Mouse (Mus musculus) neural tube, embryonic 14.5 days (tissue): ENCODE data around the gene Tmem190. TPM values are rescaled to one million over a fixed set of nuclear protein-coding genes. Genes with fewer than 3 reads are reported as not detected.

Experiments used
- ATAC-seq: fragments of 200-750 bp; cut with Nextera tagmentation; 2 replicates; pipeline ENCODE4 v1.8.0; 2017; ENCODE audit warnings: low read depth, mild to moderate bottlenecking, moderate TSS enrichment, moderate library complexity
- H3K27ac ChIP-seq: fragments of 300-500 bp; sonication (generic); 2 replicates; pipeline ENCODE4 v1.5.1; 2014; ENCODE audit warnings: low read depth, mild to moderate bottlenecking, control low read depth, low read length, moderate library complexity, mixed read lengths
- H3K27me3 ChIP-seq: fragments of 300-500 bp; sonication (generic); 2 replicates; pipeline ENCODE4 v1.6.1; 2014; ENCODE audit warnings: low read length; ENCODE audit not compliant: control insufficient read depth, insufficient read depth
- H3K36me3 ChIP-seq: fragments of 300-500 bp; sonication (generic); 2 replicates; pipeline ENCODE4 v1.6.1; 2014; ENCODE audit warnings: low read length, mixed read lengths; ENCODE audit not compliant: control insufficient read depth, insufficient read depth
- H3K4me1 ChIP-seq: fragments of 300-500 bp; sonication (generic); 2 replicates; pipeline ENCODE4 v1.6.1; 2014; ENCODE audit warnings: low read length; ENCODE audit not compliant: control insufficient read depth, insufficient read depth
- H3K4me2 ChIP-seq: fragments of 300-500 bp; sonication (generic); 2 replicates; pipeline ENCODE4 v1.6.1; 2014; ENCODE audit warnings: mild to moderate bottlenecking, low read depth, low read length, control low read depth
- H3K4me3 ChIP-seq: fragments of 300-500 bp; sonication (generic); 2 replicates; pipeline ENCODE4 v1.5.1; 2014; ENCODE audit warnings: low read depth, low read length, control low read depth, mixed read lengths
- H3K9ac ChIP-seq: fragments of 300-500 bp; sonication (generic); replicated peaks from 2 replicates; pipeline ENCODE4 v1.6.1; 2014; ENCODE audit warnings: low read depth, mild to moderate bottlenecking, control low read depth, low read length, mixed read lengths
- H3K9me3 ChIP-seq: fragments of 300-500 bp; sonication (generic); 2 replicates; pipeline ENCODE4 v1.6.1; 2016; ENCODE audit warnings: low read length; ENCODE audit not compliant: control insufficient read depth
- WGBS: fragments of 180-500 bp; shearing (Covaris S2); extraction: QIAGEN DNeasy Blood & Tissue Kit; methylation state at CpG from one replicate; pipeline ENCODE4 v1.1.7; 2014; 5-methylcytosine and 5-hydroxymethylcytosine counted together
- polyA plus RNA-seq: library from polyadenylated mRNA; unstranded; fragments of >200 nt; fragmentation: Nextera tagmentation; extraction: Ambion mirVana; gene quantifications from 2 replicates; pipeline ENCODE4 v1.2.1, GENCODE M21; 2014

Gene Tmem190
- polyA plus RNA-seq, 1 experiment from 2014 or later: 0.46 TPM

DNA sequence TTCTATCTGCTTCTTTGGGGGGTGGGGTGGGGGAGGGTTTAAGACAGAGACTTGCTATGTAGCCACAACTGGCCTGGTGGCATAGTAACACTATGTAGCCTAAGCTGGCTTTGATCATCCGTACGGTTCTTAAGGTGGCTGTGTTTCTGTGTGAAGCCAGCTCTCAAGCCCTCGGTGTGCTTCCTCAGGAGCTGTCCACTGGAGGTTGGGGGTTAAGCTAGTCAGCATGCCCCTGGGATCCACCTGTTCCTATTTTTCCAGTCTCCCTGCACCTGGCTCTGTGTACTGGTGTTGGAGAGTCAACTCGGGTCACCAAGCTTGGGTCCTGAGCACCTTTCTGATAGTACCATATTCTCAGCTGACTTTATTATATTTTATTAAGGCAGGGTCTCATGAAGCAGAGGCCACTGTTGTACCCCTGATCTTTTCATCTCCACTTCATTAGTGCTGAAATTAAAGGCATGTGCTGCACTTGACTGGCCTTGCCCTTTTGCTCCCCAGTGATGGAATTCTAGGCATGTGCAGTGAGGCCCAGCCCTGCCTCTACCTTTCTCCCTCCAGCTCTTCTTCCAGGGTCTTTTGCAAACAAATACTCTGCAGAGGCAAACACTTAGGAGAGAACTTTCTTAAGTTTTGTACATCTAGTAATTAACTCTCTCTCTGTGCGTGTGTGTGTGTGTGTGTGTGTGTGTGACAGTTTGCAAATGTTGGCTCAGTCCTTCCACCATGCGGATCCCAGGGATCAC, 39.6 kb downstream of the Tmem190 start:
- H3K36me3 ChIP-seq: no peaks in the 10 kb centered on the region
- no peak overlapping the region for H3K27ac ChIP-seq
- H3K27me3 ChIP-seq: no peaks in the 10 kb centered on the region
- ATAC-seq: no peak
- WGBS: 80% methylated on average over 6 of the region's 6 CpGs
- H3K4me3 ChIP-seq: no peak overlapping the region
- H3K4me2 ChIP-seq: no peak overlapping the region
- no peaks in the 10 kb centered on the region for H3K4me1 ChIP-seq
- H3K9me3 ChIP-seq: no peaks in the 10 kb centered on the region
- H3K9ac ChIP-seq: no peak overlapping the region

GRCm38 (mm10) chr7:4825365-4825764, 42.6 kb downstream of the Tmem190 start:
- H3K9ac ChIP-seq: no peak overlapping the region
- no peaks in the 10 kb centered on the region for H3K9me3 ChIP-seq
- no peak overlapping the region for H3K4me2 ChIP-seq
- H3K27ac ChIP-seq: no peak overlapping the region
- H3K4me1 ChIP-seq: no peaks in the 10 kb centered on the region
- H3K4me3 ChIP-seq: no peak overlapping the region
- H3K36me3 ChIP-seq: peaks cover 13% of the 10 kb centered on the region
- ATAC-seq: no peak
- no peaks in the 10 kb centered on the region for H3K27me3 ChIP-seq
- 45% methylated on average over 4 of the region's 4 CpGs for WGBS

DNA sequence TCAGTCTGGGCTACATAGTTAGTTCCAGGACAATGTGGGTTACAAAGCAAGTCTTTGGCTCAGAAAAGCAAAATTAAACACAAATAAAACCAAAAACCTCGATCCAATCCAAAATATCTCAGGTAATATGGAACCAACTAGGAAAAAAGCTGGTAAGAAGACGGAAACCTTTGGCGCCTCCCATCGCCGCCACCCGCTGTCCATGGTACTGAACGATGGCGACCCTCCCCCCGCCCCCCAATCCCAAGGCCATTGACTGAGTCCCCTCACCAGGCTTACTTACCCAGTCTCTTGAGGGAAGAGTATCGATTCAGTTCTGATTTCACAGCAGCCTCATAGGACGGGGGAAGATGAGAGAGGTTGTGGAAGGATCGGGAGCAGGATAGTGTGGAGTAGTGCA, 47.7 kb downstream of the Tmem190 start:
- Histone ChIP-seq H3K4me3 (no peak overlapping the region), H3K27me3 (peaks cover 3% of the 10 kb centered on the region; the same call in 1 of the 2 replicates), H3K4me1 (0 out of 2 replicates have a peak, but pooled peaks cover 3% of the 10 kb centered on the region), H3K36me3 (peaks cover 13% of the 10 kb centered on the region), H3K4me2 (no peak overlapping the region), H3K9ac (no peak overlapping the region), H3K9me3 (no peaks in the 10 kb centered on the region), H3K27ac (no peak overlapping the region)
- 6% methylated on average over 12 of the region's 12 CpGs for WGBS
- ATAC-seq: no peak

Other genes with a start within 250 kb of the Tmem190 start
- gene Syt5, start 235.4 kb upstream of the Tmem190 start, polyA plus RNA-seq: 71.5 and 79.9 TPM in 2 replicates
- 0.20 and 0.22 TPM in 2 replicates for gene Ptprh, start 178.9 kb upstream of the Tmem190 start, polyA plus RNA-seq
- 3.3 and 3.4 TPM in 2 replicates for gene Tmem86b, start 151.5 kb upstream of the Tmem190 start, polyA plus RNA-seq
- gene Ppp6r1, start 123.9 kb upstream of the Tmem190 start, polyA plus RNA-seq: 6.1 and 10.9 TPM in 2 replicates
- 141 and 143 TPM in 2 replicates for gene Hspbp1, start 97.9 kb upstream of the Tmem190 start, polyA plus RNA-seq
- 10.1 and 12.9 TPM in 2 replicates for gene Brsk1, start 92.3 kb upstream of the Tmem190 start, polyA plus RNA-seq
- 0.19 TPM in 2 replicates for gene Tmem150b, start 57.7 kb upstream of the Tmem190 start, polyA plus RNA-seq
- 50.9 and 64.8 TPM in 2 replicates for gene Kmt5c, start 42.8 kb upstream of the Tmem190 start, polyA plus RNA-seq
- gene Cox6b2, start 29.8 kb upstream of the Tmem190 start, polyA plus RNA-seq: 10.8 and 17.7 TPM in 2 replicates
- gene Fam71e2, start 11.6 kb upstream of the Tmem190 start, polyA plus RNA-seq: 0.13 TPM in 1 of 2 replicates, not detected in the other
- gene Il11, start 78 bp upstream of the Tmem190 start, polyA plus RNA-seq: 0.44 and 0.48 TPM in 2 replicates
- 3.5 and 3.6 TPM in 2 replicates for gene Tmem238, start 6.7 kb downstream of the Tmem190 start, polyA plus RNA-seq
- gene Rpl28, start 9.9 kb downstream of the Tmem190 start, polyA plus RNA-seq: 154 and 173 TPM in 2 replicates
- 249 and 263 TPM in 2 replicates for gene Ube2s, start 29.7 kb downstream of the Tmem190 start, polyA plus RNA-seq
- gene Shisa7, start 61.8 kb downstream of the Tmem190 start, polyA plus RNA-seq: 16.8 and 18.7 TPM in 2 replicates
- 3.2 and 3.9 TPM in 2 replicates for gene Isoc2b, start 87.3 kb downstream of the Tmem190 start, polyA plus RNA-seq
- gene Isoc2a, start 94.2 kb downstream of the Tmem190 start, polyA plus RNA-seq: 0.58 and 0.76 TPM in 2 replicates
- 0.37 and 0.41 TPM in 2 replicates for gene Gm36210, start 123.6 kb downstream of the Tmem190 start, polyA plus RNA-seq
- gene Zfp628, start 132.3 kb downstream of the Tmem190 start, polyA plus RNA-seq: 2.8 and 3.7 TPM in 2 replicates
- gene Nat14, start 139.1 kb downstream of the Tmem190 start, polyA plus RNA-seq: 24.4 and 27.9 TPM in 2 replicates
- 0.40 and 1.3 TPM in 2 replicates for gene Ssc5d, start 142.8 kb downstream of the Tmem190 start, polyA plus RNA-seq
- not detected in 2 replicates for gene Sbk2, start 181.5 kb downstream of the Tmem190 start, polyA plus RNA-seq
- 0.52 and 0.75 TPM in 2 replicates for gene Sbk3, start 188.2 kb downstream of the Tmem190 start, polyA plus RNA-seq
- 55.6 and 67.7 TPM in 2 replicates for gene Zfp579, start 213.2 kb downstream of the Tmem190 start, polyA plus RNA-seq
- 5.9 and 7.9 TPM in 2 replicates for gene Zfp524, start 231.5 kb downstream of the Tmem190 start, polyA plus RNA-seq
- gene Fiz1, start 231.8 kb downstream of the Tmem190 start, polyA plus RNA-seq: 27.2 and 30.4 TPM in 2 replicates
- gene Gm44973, start 232.6 kb downstream of the Tmem190 start, polyA plus RNA-seq: 2.6 and 2.7 TPM in 2 replicates
- gene Zfp865, start 237.4 kb downstream of the Tmem190 start, polyA plus RNA-seq: 5.9 and 6.8 TPM in 2 replicates
- 53.6 and 64.8 TPM in 2 replicates for gene Ccdc106, start 237.6 kb downstream of the Tmem190 start, polyA plus RNA-seq